Mouse (Mus musculus): ENCODE results near the gene Fkbp9. TPM values are rescaled to one million over a fixed set of nuclear protein-coding genes. Genes with fewer than 3 reads are reported as not detected.
"Not testable (repeated sequence)": the region's sequence is repeated elsewhere in the genome, so short reads cannot be mapped to it uniquely, and the experiment has no call there.

Fkbp9 gene
- polyA plus RNA-seq, 1 experiment from 2014 or later, result 55.3 TPM

GRCm38 (mm10) chr6:56850315-56850714, 18.5 kb downstream of the Fkbp9 start:
- ATAC-seq (ENCODE audit: low FRiP score), result no peak
- WGBS, result 80% methylated on average over 7 of the region's 7 CpGs

GRCm38 (mm10) chr6:56854803-56855202, 22.9 kb downstream of the Fkbp9 start:
- DNase-seq (ENCODE audit: low spot score, missing footprints) (no peak), ATAC-seq (ENCODE audit: low FRiP score) (no peak)
- no peak overlapping the region for H3K4me2 ChIP-seq
- 0 out of 2 replicates have a peak, but pooled peaks cover 2% of the 10 kb centered on the region for H3K36me3 ChIP-seq (ENCODE audit: control insufficient read depth, insufficient read depth, low read length)
- no peaks in the 10 kb centered on the region for H3K4me1 ChIP-seq (ENCODE audit: control insufficient read depth, insufficient read depth, low read length)
- no peak overlapping the region for H3K4me3 ChIP-seq (ENCODE audit: low read depth, low read length)
- no peak overlapping the region for H3K27ac ChIP-seq (ENCODE audit: low read depth, low read length)
- no peaks in the 10 kb centered on the region for H3K27me3 ChIP-seq (ENCODE audit: control insufficient read depth, insufficient read depth, low read length)
- no peaks in the 10 kb centered on the region for H3K9me3 ChIP-seq (ENCODE audit: control insufficient read depth, low read length)
- WGBS, result 93% methylated on average over 8 of the region's 8 CpGs
- H3K9ac ChIP-seq (ENCODE audit: low read length), result no peak overlapping the region

More at GRCm38 (mm10) chr6:56850315-56850714, 18.5 kb downstream of the Fkbp9 start:
- no peak overlapping the region for H3K4me2 ChIP-seq
- H3K9ac ChIP-seq (ENCODE audit: low read length), result no peak overlapping the region
- H3K27ac ChIP-seq (ENCODE audit: low read depth, low read length), result no peak overlapping the region
- DNase-seq (ENCODE audit: low spot score, missing footprints), result no peak
- 0 out of 2 replicates have a peak, but pooled peaks cover 2% of the 10 kb centered on the region for H3K36me3 ChIP-seq (ENCODE audit: control insufficient read depth, insufficient read depth, low read length)
- no peaks in the 10 kb centered on the region for H3K4me1 ChIP-seq (ENCODE audit: control insufficient read depth, insufficient read depth, low read length)
- no peak overlapping the region for H3K4me3 ChIP-seq (ENCODE audit: low read depth, low read length)
- H3K27me3 ChIP-seq (ENCODE audit: control insufficient read depth, insufficient read depth, low read length), result no peaks in the 10 kb centered on the region
- no peaks in the 10 kb centered on the region for H3K9me3 ChIP-seq (ENCODE audit: control insufficient read depth, low read length)

GRCm38 (mm10) chr6:56856748-56857147, 24.9 kb downstream of the Fkbp9 start:
- H3K4me2 ChIP-seq, result no peak overlapping the region
- no peak overlapping the region for H3K9ac ChIP-seq (ENCODE audit: low read length)
- ATAC-seq (ENCODE audit: low FRiP score) (no peak), DNase-seq (ENCODE audit: low spot score, missing footprints) (no peak)
- 0 out of 2 replicates have a peak, but pooled peaks cover 2% of the 10 kb centered on the region for H3K36me3 ChIP-seq (ENCODE audit: control insufficient read depth, insufficient read depth, low read length)
- H3K27me3 ChIP-seq (ENCODE audit: control insufficient read depth, insufficient read depth, low read length), result no peaks in the 10 kb centered on the region
- WGBS, result 81% methylated on average over 5 of the region's 5 CpGs
- no peaks in the 10 kb centered on the region for H3K9me3 ChIP-seq (ENCODE audit: control insufficient read depth, low read length)
- no peaks in the 10 kb centered on the region for H3K4me1 ChIP-seq (ENCODE audit: control insufficient read depth, insufficient read depth, low read length)
- no peak overlapping the region for H3K4me3 ChIP-seq (ENCODE audit: low read depth, low read length)
- no peak overlapping the region for H3K27ac ChIP-seq (ENCODE audit: low read depth, low read length)

DNA sequence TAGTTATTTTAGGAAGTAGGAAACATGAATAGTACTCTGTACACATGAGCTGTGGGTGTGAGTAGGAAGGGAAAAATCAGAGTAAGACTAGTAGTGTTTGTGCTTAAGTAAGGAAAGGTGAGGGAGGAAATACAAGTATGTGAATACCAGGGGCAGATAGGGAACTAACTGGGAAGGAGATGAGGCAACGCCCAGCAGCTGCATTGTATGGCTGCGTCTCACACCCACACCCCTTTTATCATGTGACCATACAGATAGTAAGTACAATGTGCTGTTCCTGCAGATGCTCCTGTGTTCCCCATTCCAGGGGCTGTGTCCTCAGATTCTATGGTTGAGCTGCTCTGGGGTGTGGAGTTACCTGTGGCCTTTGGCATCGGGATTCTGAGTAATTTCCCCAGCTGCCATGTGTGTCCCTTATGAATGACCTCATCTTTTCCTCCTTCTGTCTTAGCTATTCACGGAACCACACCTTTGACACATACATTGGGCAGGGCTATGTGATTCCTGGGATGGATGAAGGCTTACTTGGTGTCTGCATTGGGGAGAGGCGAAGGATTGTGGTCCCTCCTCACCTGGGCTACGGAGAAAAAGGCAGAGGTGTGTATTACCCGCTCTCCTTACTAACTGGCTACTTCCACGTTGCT, 28.5 kb downstream of the Fkbp9 start:
- no peaks in the 10 kb centered on the region for H3K9me3 ChIP-seq (ENCODE audit: control insufficient read depth, low read length)
- H3K27ac ChIP-seq (ENCODE audit: low read depth, low read length), result no peak overlapping the region
- no peaks in the 10 kb centered on the region for H3K4me1 ChIP-seq (ENCODE audit: control insufficient read depth, insufficient read depth, low read length)
- no peaks in the 10 kb centered on the region for H3K27me3 ChIP-seq (ENCODE audit: control insufficient read depth, insufficient read depth, low read length)
- ATAC-seq (ENCODE audit: low FRiP score) (no peak), DNase-seq (ENCODE audit: low spot score, missing footprints) (no peak)
- H3K9ac ChIP-seq (ENCODE audit: low read length), result no peak overlapping the region
- no peaks in the 10 kb centered on the region for H3K36me3 ChIP-seq (ENCODE audit: control insufficient read depth, insufficient read depth, low read length)
- no peak overlapping the region for H3K4me3 ChIP-seq (ENCODE audit: low read depth, low read length)
- 92% methylated on average over 8 of the region's 8 CpGs for WGBS
- no peak overlapping the region for H3K4me2 ChIP-seq

DNA sequence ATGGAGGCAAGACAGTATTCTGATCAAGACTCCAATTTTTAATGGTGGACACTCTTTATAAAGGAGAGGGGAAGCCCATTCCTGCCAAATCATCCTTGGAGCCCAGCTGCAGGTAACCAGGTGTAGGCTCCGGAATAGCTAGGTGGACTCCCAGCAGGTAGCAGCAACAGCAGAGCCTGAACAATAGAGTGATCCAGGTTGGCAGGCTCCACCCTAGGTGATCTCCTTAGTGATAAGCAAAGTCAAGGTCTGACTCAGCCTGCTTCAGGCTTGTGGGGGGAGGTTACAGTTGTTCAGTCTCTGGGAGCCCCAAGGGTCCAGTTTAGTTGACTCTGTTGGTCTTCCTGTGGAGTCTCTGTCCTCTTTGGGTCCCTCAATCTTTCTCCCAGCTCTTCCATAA, 35.0 kb downstream of the Fkbp9 start:
- not testable (repeated sequence) for H3K27me3 ChIP-seq (ENCODE audit: control insufficient read depth, insufficient read depth, low read length); H3K9ac ChIP-seq (ENCODE audit: low read length); ATAC-seq (ENCODE audit: low FRiP score); H3K4me1 ChIP-seq (ENCODE audit: control insufficient read depth, insufficient read depth, low read length); DNase-seq (ENCODE audit: low spot score, missing footprints); H3K4me2 ChIP-seq; H3K4me3 ChIP-seq (ENCODE audit: low read depth, low read length); H3K36me3 ChIP-seq (ENCODE audit: control insufficient read depth, insufficient read depth, low read length); H3K9me3 ChIP-seq (ENCODE audit: control insufficient read depth, low read length); H3K27ac ChIP-seq (ENCODE audit: low read depth, low read length)
- WGBS, result 89% methylated on average over 1 of the region's 1 CpGs

DNA sequence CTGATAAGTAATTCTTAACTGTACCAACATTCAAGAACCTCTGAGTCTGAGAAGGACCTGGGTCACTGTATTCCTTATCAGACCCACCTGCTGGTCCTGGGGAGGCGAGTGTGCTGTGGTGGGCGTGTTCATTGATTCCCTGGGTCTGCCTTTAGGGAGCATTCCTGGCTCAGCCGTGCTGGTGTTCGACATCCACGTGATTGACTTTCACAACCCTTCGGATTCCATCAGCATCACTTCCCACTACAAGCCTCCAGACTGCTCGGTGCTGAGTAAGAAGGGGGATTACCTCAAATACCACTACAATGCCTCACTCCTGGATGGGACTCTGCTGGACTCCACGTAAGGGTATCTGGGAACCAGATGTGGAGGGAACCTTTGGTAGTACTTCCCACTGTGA, 36.7 kb downstream of the Fkbp9 start:
- H3K9ac ChIP-seq (ENCODE audit: low read length), result no peak overlapping the region
- no peak overlapping the region for H3K4me2 ChIP-seq
- H3K4me3 ChIP-seq (ENCODE audit: low read depth, low read length), result no peak overlapping the region
- H3K27ac ChIP-seq (ENCODE audit: low read depth, low read length), result no peak overlapping the region
- no peaks in the 10 kb centered on the region for H3K36me3 ChIP-seq (ENCODE audit: control insufficient read depth, insufficient read depth, low read length)
- ATAC-seq (ENCODE audit: low FRiP score), result no peak
- H3K27me3 ChIP-seq (ENCODE audit: control insufficient read depth, insufficient read depth, low read length), result no peaks in the 10 kb centered on the region
- H3K4me1 ChIP-seq (ENCODE audit: control insufficient read depth, insufficient read depth, low read length), result no peaks in the 10 kb centered on the region
- H3K9me3 ChIP-seq (ENCODE audit: control insufficient read depth, low read length), result no peaks in the 10 kb centered on the region
- no peak for DNase-seq (ENCODE audit: low spot score, missing footprints)
- 75% methylated on average over 8 of the region's 8 CpGs for WGBS

DNA sequence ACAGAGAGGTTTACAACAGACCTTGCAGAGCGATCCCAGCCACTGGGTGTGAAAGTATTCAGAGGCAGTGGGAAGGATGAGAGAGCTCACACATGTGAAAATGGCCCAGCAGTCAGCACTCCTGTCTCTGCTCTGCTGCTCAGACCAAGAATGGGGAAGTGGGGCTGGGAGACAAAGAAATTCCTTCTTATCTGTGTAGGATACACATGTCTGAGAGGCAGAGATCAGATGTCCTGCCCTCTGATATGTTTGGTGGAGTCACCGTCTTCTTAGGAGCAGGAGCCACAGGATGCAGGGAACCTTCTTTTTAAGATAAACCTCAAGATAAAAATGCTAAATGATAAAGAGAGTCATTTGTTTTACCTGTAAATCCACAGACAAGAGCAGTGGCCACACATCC, 38.2 kb downstream of the Fkbp9 start:
- H3K36me3 ChIP-seq (ENCODE audit: control insufficient read depth, insufficient read depth, low read length), result no peaks in the 10 kb centered on the region
- H3K4me3 ChIP-seq (ENCODE audit: low read depth, low read length), result no peak overlapping the region
- H3K4me2 ChIP-seq, result no peak overlapping the region
- WGBS, result 91% methylated on average over 2 of the region's 2 CpGs
- no peaks in the 10 kb centered on the region for H3K27me3 ChIP-seq (ENCODE audit: control insufficient read depth, insufficient read depth, low read length)
- H3K9ac ChIP-seq (ENCODE audit: low read length), result no peak overlapping the region
- H3K4me1 ChIP-seq (ENCODE audit: control insufficient read depth, insufficient read depth, low read length), result no peaks in the 10 kb centered on the region
- no peaks in the 10 kb centered on the region for H3K9me3 ChIP-seq (ENCODE audit: control insufficient read depth, low read length)
- H3K27ac ChIP-seq (ENCODE audit: low read depth, low read length), result no peak overlapping the region
- ATAC-seq (ENCODE audit: low FRiP score) (no peak), DNase-seq (ENCODE audit: low spot score, missing footprints) (no peak)

GRCm38 (mm10) chr6:56876870-56877269, 45.0 kb downstream of the Fkbp9 start:
- no peak for DNase-seq (ENCODE audit: low spot score, missing footprints)
- no peaks in the 10 kb centered on the region for H3K9me3 ChIP-seq (ENCODE audit: control insufficient read depth, low read length)
- no peak overlapping the region for H3K9ac ChIP-seq (ENCODE audit: low read length)
- ATAC-seq (ENCODE audit: low FRiP score), result no peak
- no peaks in the 10 kb centered on the region; the same call in 1 of the 2 replicates for H3K36me3 ChIP-seq (ENCODE audit: control insufficient read depth, insufficient read depth, low read length)
- H3K4me2 ChIP-seq, result no peak overlapping the region
- no peak overlapping the region for H3K4me3 ChIP-seq (ENCODE audit: low read depth, low read length)
- WGBS, result 96% methylated on average over 4 of the region's 4 CpGs
- no peaks in the 10 kb centered on the region for H3K27me3 ChIP-seq (ENCODE audit: control insufficient read depth, insufficient read depth, low read length)
- H3K4me1 ChIP-seq (ENCODE audit: control insufficient read depth, insufficient read depth, low read length), result no peaks in the 10 kb centered on the region
- no peak overlapping the region for H3K27ac ChIP-seq (ENCODE audit: low read depth, low read length)

DNA sequence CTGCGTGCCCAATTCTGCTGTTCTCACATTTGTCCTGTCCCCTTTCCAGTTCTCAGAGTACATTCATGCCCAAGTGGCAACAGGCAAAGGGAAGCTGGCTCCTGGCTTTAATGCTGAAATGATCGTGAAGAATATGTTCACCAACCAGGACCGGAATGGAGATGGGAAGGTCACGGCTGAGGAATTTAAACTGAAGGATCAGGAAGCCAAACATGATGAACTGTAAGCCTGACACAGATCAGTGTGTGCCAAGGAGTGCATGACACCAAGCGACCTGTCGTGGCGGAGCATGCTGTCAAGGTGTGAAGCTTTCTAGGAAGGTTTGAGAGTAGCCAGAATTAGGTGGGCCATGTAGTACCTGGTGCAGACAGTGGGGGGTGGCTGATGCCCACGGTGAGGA, 46.1 kb downstream of the Fkbp9 start:
- no peak for ATAC-seq (ENCODE audit: low FRiP score)
- H3K4me3 ChIP-seq (ENCODE audit: low read depth, low read length), result no peak overlapping the region
- H3K4me1 ChIP-seq (ENCODE audit: control insufficient read depth, insufficient read depth, low read length), result no peaks in the 10 kb centered on the region
- H3K9me3 ChIP-seq (ENCODE audit: control insufficient read depth, low read length), result no peaks in the 10 kb centered on the region
- DNase-seq (ENCODE audit: low spot score, missing footprints), result no peak
- no peak overlapping the region for H3K4me2 ChIP-seq
- 92% methylated on average over 8 of the region's 8 CpGs for WGBS
- no peak overlapping the region for H3K9ac ChIP-seq (ENCODE audit: low read length)
- H3K36me3 ChIP-seq (ENCODE audit: control insufficient read depth, insufficient read depth, low read length), result no peaks in the 10 kb centered on the region; the same call in 1 of the 2 replicates
- H3K27ac ChIP-seq (ENCODE audit: low read depth, low read length), result no peak overlapping the region
- no peaks in the 10 kb centered on the region for H3K27me3 ChIP-seq (ENCODE audit: control insufficient read depth, insufficient read depth, low read length)
